Mouse (Mus musculus) liver, embryonic 14.5 days (tissue): ENCODE results near the gene Wdr31. TPM values are rescaled to one million over a fixed set of nuclear protein-coding genes. Genes with fewer than 3 reads are reported as not detected.

Experiments used
- ATAC-seq: fragments of 200-750 bp; cut with Nextera tagmentation; 2 replicates; pipeline ENCODE4 v1.8.0; 2017; ENCODE audit warnings: moderate number of reproducible peaks, mild to moderate bottlenecking, moderate library complexity; ENCODE audit not compliant: insufficient read depth
- DNase-seq, 3 experiments: peaks; one replicate each; pipeline ENCODE4 v3.0.0-alpha.2; 2012 to 2013; ENCODE audit warnings: low read depth in 3 of 3, low spot score in 3 of 3
- H3K27ac ChIP-seq: fragments of 300-500 bp; sonication (generic); 2 replicates; pipeline ENCODE4 v1.5.1; 2014; ENCODE audit warnings: moderate library complexity, mild to moderate bottlenecking, control low read depth, inconsistent platforms
- H3K27me3 ChIP-seq: fragments of 300-500 bp; sonication (generic); 2 replicates; pipeline ENCODE4 v1.6.1; 2014; ENCODE audit warnings: mild to moderate bottlenecking, low read length, moderate library complexity; ENCODE audit not compliant: control insufficient read depth, insufficient read depth
- H3K36me3 ChIP-seq: fragments of 300-500 bp; sonication (generic); replicated peaks from 2 replicates; pipeline ENCODE4 v1.6.1; 2014; ENCODE audit warnings: low read depth; ENCODE audit not compliant: control insufficient read depth, insufficient read depth
- H3K4me1 ChIP-seq, 2 experiments: fragments of 200-500 bp in 1 of 2; fragments of 300-500 bp in 1 of 2; sonication (generic) in 1 of 2; replicated peaks; 2 replicates each; pipeline ENCODE4 v1.6.1; 2012 to 2014; ENCODE audit warnings: antibody characterized with exemption in 1 of 2, inconsistent platforms in 1 of 2, low read length in 1 of 2; ENCODE audit not compliant: control insufficient read depth in 2 of 2, insufficient read depth in 2 of 2
- H3K4me2 ChIP-seq: fragments of 300-500 bp; sonication (generic); 2 replicates; pipeline ENCODE4 v1.6.1; 2014; ENCODE audit warnings: low read depth, mild to moderate bottlenecking, control low read depth, moderate library complexity
- H3K4me3 ChIP-seq, 2 experiments: fragments of 200-500 bp in 1 of 2; fragments of 300-500 bp in 1 of 2; sonication (generic) in 1 of 2; 2 replicates each; pipeline ENCODE4 v1.5.1; 2012 to 2014; ENCODE audit warnings: low read depth in 2 of 2, low read length in 2 of 2, mild to moderate bottlenecking in 2 of 2, control low read depth in 1 of 2, inconsistent platforms in 1 of 2, moderate library complexity in 1 of 2; ENCODE audit not compliant: insufficient read depth in 1 of 2
- H3K9ac ChIP-seq: fragments of 300-500 bp; sonication (generic); replicated peaks from 2 replicates; pipeline ENCODE4 v1.6.1; 2014; ENCODE audit warnings: mild to moderate bottlenecking, control low read depth, moderate library complexity
- H3K9me3 ChIP-seq: fragments of 300-500 bp; sonication (generic); 2 replicates; pipeline ENCODE4 v1.6.1; 2016; ENCODE audit warnings: low read length, mixed read lengths; ENCODE audit not compliant: control insufficient read depth
- CTCF ChIP-seq: IDR thresholded peaks from 2 replicates; pipeline ENCODE4 v1.5.1; 2016; ENCODE audit warnings: antibody characterized with exemption, low read depth, control low read depth
- EP300 ChIP-seq: IDR thresholded peaks from 2 replicates; pipeline ENCODE4 v1.6.1; 2016; ENCODE audit warnings: antibody characterized with exemption, low read depth
- WGBS: fragments of 180-500 bp; shearing (Covaris S2); extraction: QIAGEN DNeasy Blood & Tissue Kit; methylation state at CpG from one replicate; pipeline ENCODE4 v1.1.7; 2014; ENCODE audit not compliant: insufficient replicate concordance; 5-methylcytosine and 5-hydroxymethylcytosine counted together
- polyA plus RNA-seq, 2 experiments: library from polyadenylated mRNA; depleted of rRNA in 1 of 2; stranded (reverse) in 1 of 2; unstranded in 1 of 2; fragments of >200 nt; fragmentation: Nextera tagmentation in 1 of 2; extraction: Ambion mirVana in 1 of 2; gene quantifications; 2 replicates each; pipeline versions ENCODE4 v1.2.1 to v1.2.3; 2012 to 2014

Wdr31 gene
- polyA plus RNA-seq, 2 experiments: 0.83 to 1.7 TPM

DNA sequence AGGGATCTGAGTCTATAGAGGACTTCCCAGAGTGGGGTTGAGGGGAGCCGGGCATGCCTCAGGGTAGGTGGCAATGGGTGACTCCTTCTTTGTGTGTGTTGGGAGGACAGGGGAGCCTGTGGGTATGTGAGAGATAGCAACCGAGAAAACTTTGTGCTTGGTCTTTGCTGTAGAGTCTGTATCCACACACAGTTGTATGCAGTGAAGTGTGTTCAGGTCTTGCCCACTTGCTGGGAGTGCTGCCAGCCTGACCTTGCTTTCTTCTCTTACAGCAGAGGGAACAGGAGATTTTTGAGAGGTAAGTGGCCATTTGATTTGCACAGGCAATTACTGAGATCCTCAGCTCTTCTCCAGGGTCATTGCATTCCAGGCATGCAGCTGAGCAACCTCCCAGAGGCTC lies 17.2 kb upstream of the Wdr31 start:
- Histone ChIP-seq H3K9ac (no peak overlapping the region), H3K4me1 (peaks cover 21 to 27% of the 10 kb centered on the region in 2 experiments), H3K27ac (no peak overlapping the region), H3K36me3 (no peaks in the 10 kb centered on the region), H3K4me3 (no peak overlapping the region), H3K4me2 (no peak overlapping the region), H3K27me3 (no peaks in the 10 kb centered on the region; the same call in 1 of the 2 replicates), H3K9me3 (no peaks in the 10 kb centered on the region)
- DNase-seq (no peak), ATAC-seq (no peak)
- TF ChIP-seq CTCF (no peak), EP300 (no peak)
- WGBS: 57% methylated on average over 2 of the region's 2 CpGs

DNA sequence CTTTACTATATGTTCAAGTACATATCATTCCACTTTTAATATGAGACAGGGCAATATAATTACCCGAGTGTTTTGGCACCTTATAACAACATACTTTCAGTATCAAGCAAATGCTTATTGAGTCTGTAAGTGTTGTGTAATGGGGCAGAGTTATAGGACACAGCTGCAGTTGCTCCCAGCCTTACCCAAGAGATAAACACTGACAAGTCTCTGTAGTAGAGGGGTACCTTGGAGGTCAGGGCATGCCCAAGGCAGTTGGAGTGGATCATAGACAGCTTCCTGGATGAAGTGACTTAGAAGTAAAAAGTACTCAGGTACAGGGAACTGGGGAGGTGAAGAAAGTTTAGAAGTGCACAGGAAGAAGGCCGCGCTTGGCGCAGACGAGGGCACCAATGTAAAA lies 16.5 kb upstream of the Wdr31 start:
- Histone ChIP-seq H3K4me3 (no peak overlapping the region), H3K27ac (no peak overlapping the region), H3K4me2 (no peak overlapping the region), H3K9ac (no peak overlapping the region), H3K27me3 (peaks cover 4% of the 10 kb centered on the region), H3K4me1 (peaks cover 21 to 27% of the 10 kb centered on the region in 2 experiments), H3K36me3 (no peaks in the 10 kb centered on the region), H3K9me3 (no peaks in the 10 kb centered on the region)
- WGBS: 79% methylated on average over 5 of the region's 5 CpGs
- TF ChIP-seq EP300 (no peak), CTCF (no peak)
- no peak for DNase-seq
- no peak for ATAC-seq

DNA sequence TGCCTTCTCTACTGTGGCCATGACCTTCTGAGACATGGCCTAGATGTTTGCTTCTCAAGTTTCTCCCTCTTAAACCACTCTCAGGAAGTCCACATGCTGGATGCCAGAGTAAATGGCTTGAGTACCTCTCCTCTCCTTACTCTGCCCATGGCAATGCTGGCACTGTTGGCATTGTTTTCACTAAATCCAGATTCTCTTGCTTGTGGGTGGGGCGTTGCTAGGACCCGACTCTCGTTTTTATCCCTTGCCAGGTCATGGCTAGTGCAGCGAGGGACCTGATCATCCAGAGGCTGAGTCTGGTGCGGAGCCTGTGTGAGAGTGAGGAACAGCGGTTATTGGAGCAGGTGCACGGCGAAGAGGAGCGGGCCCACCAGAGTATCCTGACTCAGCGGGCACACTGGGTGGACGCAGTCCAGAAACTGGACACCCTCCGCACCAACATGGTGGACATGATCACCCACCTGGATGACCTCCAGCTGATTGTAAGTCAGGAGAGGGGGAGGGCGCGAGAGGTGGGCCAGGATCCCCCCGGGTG lies 15.5 kb upstream of the Wdr31 start:
- H3K9ac ChIP-seq: no peak overlapping the region
- peak overlapping the region; percentile 28 for H3K4me2 ChIP-seq
- no peaks in the 10 kb centered on the region for H3K9me3 ChIP-seq
- no peak for ATAC-seq
- WGBS: 85% methylated on average over 15 of the region's 15 CpGs
- peaks cover 7% of the 10 kb centered on the region for H3K27me3 ChIP-seq
- DNase-seq: no peak
- H3K4me1 ChIP-seq: peaks cover 21 to 27% of the 10 kb centered on the region in 2 experiments
- no peak overlapping the region for H3K4me3 ChIP-seq
- TF ChIP-seq EP300 (no peak), CTCF (no peak)
- H3K36me3 ChIP-seq: no peaks in the 10 kb centered on the region
- no peak overlapping the region for H3K27ac ChIP-seq

DNA sequence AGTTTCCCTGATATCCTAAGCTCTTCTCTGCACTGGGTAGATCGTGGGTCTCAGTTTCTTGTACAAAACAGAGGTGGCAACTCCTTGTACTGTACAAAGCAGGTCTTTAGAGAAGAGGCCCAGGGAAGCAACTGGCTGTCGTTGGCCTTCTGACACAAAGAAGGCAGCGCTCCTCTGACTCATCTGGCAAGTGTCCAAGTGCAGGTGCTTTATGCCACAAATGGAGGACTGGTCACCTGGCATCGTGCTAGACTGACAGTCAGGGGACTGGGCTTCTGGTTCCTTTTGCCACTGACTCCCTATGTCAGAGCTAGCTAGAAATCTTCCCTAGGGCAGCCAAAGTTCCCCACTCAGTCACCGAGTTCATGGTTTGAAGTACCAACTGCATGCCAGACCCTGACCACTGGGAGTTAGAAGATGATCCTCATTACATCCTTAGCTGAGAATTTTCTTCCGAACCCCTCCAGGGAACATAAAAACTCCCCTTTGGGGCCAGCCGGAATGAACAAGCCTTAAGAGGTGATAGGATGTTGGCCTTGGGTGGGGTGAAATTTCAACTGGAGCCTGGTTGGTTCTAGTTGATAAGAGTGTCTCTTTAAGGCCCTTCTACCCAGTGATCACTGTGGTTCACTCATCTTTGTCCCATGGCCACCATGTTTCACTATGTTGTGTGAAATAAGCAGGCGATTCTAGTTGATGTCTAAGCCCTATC lies 14.9 kb upstream of the Wdr31 start:
- peak overlapping the region; percentile 18; the same call in 1 of the 2 replicates for H3K9ac ChIP-seq

DNA sequence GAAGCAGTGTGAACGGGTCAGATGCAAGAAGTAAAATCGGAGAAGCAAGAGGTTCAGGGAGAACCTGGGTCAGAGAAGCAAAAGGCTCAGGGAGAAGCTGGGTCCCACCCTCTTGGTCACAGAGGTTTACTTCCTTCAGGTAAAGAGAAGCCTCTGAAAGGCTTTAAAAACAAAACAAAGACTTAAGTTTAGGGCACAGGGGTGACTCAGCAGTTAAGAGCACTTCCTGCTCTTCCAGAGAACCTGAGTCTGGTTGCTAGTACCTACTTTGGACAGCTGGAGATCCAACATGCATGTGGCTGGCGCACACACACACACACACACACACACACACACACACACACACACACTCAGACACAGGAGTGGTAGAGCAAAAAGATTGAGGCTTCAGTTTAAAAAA lies 14.2 kb upstream of the Wdr31 start:
- no peak overlapping the region for H3K4me3 ChIP-seq
- ATAC-seq: no peak
- WGBS: 52% methylated on average over 3 of the region's 3 CpGs
- H3K27ac ChIP-seq: no peak overlapping the region
- H3K36me3 ChIP-seq: no peaks in the 10 kb centered on the region
- H3K4me1 ChIP-seq: peaks cover 21 to 27% of the 10 kb centered on the region in 2 experiments
- H3K9ac ChIP-seq: no peak overlapping the region
- DNase-seq: no peak
- peaks cover 19% of the 10 kb centered on the region for H3K27me3 ChIP-seq
- H3K4me2 ChIP-seq: no peak overlapping the region
- TF ChIP-seq EP300: no peak
- TF ChIP-seq CTCF: no peak
- H3K9me3 ChIP-seq: no peaks in the 10 kb centered on the region

More for the DNA sequence above, 14.9 kb upstream of the Wdr31 start:
- no peaks in the 10 kb centered on the region for H3K36me3 ChIP-seq
- ATAC-seq (peak; percentile 84), DNase-seq (peak in 2 of 3 experiments; percentile 40 to 53)
- peaks cover 21 to 27% of the 10 kb centered on the region in 2 experiments for H3K4me1 ChIP-seq
- 66% methylated on average over 8 of the region's 8 CpGs for WGBS
- no peaks in the 10 kb centered on the region for H3K9me3 ChIP-seq
- peaks cover 12% of the 10 kb centered on the region for H3K27me3 ChIP-seq
- H3K4me2 ChIP-seq: peak overlapping the region; percentile 28
- peak overlapping the region; percentile 27 for H3K27ac ChIP-seq
- TF ChIP-seq CTCF (no peak), EP300 (no peak)
- no peak overlapping the region for H3K4me3 ChIP-seq
